Mouse (Mus musculus): ENCODE measurements around the gene Map1s.

Gene Map1s

GRCm38 (mm10) chr8:70898661-70899198, 7.0 kb upstream of the Map1s start:
- DNase-seq (ENCODE audit: low read depth, low spot score) = no peak

DNA sequence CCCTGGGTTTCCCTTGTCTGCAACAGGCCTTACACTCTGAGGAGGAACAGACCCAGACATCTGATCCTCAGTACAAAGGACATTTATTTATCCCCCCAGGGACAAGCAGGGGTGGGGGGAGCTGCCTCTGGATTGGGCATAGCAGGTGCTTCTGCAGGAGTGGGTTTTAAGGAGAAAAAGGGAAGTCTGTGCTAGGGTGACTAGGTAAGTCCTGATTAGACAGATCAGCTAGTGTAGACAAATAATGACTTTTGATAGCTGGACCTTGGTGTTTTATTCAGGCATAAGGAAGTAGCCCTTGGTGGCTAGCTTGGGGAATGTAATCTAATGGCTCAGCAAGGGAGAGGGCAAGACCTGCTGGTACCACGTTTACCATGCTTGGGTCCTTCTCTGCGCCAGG, 6.5 kb upstream of the Map1s start:
- DNase-seq (ENCODE audit: low read depth, low spot score) = no peak

- DNase-seq (ENCODE audit: low read depth, low spot score) = no peak
Measured at GRCm38 (mm10) chr8:70900872-70901387, 4.8 kb upstream of the Map1s start.

DNA sequence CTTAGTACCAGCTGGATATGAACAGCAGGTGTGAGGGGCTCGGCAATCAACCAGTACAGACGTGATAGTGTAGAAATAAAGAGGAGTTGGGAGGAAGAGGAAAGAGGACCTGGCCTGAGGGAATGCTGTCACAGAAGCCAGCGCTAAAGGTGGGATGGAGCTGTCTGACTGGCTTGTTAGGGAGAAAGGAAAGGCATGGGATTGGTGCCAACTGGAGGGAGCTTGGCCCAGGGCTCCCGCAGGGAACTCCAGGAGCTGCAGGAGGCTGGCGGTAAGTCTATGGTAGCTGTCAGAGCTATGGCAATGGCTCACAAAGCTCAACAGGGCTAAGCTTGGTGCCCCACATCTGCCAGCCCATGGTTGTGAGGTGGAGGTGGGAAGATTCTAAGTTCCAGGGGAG, 3.5 kb upstream of the Map1s start:
- DNase-seq (ENCODE audit: low read depth, low spot score) = peak; percentile 44

GRCm38 (mm10) chr8:70903112-70903511, 2.6 kb upstream of the Map1s start:
- DNase-seq (ENCODE audit: low read depth, low spot score) = no peak

DNA sequence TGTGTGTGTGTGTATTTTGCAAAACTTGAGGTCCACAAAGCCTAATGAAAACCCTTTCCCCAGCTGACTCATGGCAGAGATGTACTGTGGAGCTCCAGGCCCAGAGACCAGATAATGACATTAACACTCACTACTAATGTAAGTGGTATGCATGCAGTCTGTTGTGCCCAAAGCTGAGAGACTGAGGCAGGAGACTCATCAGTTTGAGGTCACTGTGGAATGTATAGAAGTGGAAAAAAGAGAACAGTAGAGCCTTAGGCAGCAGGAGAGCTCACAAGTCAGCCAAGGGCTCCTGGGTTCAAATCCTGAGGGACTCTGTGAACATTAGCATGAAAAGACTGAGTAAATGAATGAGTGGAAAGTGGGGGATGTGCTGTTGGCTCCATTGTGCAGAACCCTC, 2.1 kb upstream of the Map1s start:
- DNase-seq (ENCODE audit: low read depth, low spot score) = no peak

DNA sequence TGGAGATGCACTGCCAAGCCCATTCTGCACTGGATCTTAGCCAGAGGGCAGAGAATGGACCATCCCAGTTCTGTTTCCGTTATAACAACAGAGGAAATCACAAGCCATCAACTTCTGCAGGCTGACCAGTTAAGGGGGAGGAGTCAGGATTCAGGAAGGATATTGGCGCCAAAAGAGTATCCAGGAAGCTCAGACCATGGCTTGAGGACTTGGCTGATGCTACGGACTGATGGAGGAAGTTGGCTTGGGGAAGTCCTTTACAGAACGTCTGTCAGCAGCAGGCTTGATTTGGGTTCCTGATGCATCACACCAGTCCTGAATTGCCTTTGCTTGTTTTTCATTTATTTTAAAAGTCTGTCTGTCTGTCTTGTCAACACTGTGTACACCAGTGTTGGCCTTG, 1.2 kb upstream of the Map1s start:
- no peak for DNase-seq (ENCODE audit: low read depth, low spot score)

DNA sequence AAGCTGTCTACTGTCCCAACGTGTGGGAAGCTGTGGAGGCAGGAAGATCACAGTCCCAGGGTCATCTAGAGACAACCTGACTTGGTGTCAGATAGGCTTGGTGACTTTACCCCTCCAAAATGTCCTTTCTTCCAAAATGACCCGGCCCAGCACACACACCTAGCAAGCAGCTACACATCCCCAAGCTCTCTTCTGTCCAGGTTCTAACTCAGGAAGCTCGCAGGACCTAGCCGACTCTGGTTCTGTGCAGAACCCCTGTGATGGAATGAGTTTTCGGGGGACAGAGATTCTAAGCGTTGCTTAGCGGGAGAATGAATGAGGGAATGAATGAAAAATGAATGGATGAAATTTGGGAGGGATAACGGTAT, 285 bp upstream of the Map1s start:
- DNase-seq (ENCODE audit: low read depth, low spot score) = no peak

GRCm38 (mm10) chr8:70907518-70907917, 1.8 kb downstream of the Map1s start:
- no peak for DNase-seq (ENCODE audit: low read depth, low spot score)

DNA sequence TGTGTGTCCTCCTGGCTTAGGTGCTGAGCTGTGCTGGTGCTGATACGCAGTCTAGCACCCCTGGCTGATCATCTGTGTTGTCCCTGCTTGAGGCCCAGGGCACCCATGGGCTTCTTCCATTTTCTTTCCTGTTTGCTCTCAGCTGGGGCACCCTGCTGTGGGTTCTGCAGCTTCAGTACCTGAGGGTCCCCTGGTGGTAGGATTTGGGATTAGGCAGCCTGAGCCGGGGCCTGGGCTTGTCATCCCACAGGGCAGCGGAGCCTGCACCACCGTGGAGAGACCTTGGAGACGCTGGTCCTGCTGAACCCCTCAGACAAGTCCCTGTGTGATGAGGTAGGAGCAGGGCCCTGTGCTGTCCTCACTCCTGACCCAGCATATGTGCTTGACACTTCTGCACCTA, 5.9 kb downstream of the Map1s start:
- peak; percentile 69 for DNase-seq (ENCODE audit: low read depth, low spot score)

DNA sequence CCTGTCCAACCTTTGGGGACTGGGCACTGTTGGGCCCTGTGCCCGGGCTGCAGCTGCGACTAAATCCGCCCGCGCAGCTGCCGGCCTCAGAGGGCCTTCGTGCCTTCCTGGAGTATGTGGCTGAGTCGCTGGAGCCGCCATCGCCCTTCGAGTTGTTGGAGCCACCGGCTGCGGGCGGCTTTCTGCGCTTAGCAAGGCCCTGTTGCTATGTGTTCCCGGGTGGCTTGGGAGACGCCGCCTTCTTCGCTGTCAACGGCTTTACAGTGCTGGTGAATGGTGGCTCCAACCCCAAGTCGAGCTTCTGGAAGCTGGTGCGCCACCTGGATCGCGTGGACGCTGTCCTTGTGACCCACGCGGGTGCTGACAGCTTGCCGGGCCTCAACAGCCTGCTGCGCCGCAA, 7.2 kb downstream of the Map1s start:
- no peak for DNase-seq (ENCODE audit: low read depth, low spot score)

GRCm38 (mm10) chr8:70913523-70913922, 7.8 kb downstream of the Map1s start:
- no peak for DNase-seq (ENCODE audit: low read depth, low spot score)

GRCm38 (mm10) chr8:70914704-70915103, 9.0 kb downstream of the Map1s start:
- peak; percentile 70 for DNase-seq (ENCODE audit: low read depth, low spot score)

- no peak for DNase-seq (ENCODE audit: low read depth, low spot score)
Measured at GRCm38 (mm10) chr8:70920049-70920922, 14.6 kb downstream of the Map1s start.

- DNase-seq (ENCODE audit: low read depth, low spot score) = no peak
Measured at GRCm38 (mm10) chr8:70924151-70924550, 18.4 kb downstream of the Map1s start.

GRCm38 (mm10) chr8:70925754-70926153, 20.0 kb downstream of the Map1s start:
- DNase-seq (ENCODE audit: low read depth, low spot score) = no peak

- no peak for DNase-seq (ENCODE audit: low read depth, low spot score)
Measured at GRCm38 (mm10) chr8:70926396-70926795, 20.7 kb downstream of the Map1s start.

DNA sequence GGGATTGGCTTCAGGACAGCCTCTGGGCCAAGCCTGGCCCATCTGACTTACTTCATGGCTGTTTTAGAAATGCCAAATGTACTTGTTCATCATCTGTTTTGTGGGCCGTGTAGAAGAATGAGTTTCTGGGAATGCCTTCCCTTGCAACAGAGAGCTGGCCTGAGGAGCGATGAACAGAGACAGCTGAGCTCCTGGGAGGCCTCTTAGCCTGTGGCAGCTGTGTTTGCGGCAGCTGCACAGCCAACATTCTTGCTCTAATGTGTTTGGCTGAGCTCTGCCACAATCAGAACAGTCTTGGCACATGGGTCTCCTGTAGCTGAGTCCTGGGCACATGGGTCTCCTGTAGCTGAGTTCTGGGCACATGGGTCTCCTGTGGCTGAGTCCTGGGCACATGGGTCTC, 22.4 kb downstream of the Map1s start:
- DNase-seq (ENCODE audit: low read depth, low spot score) = no peak

GRCm38 (mm10) chr8:70928778-70929322, 23.1 kb downstream of the Map1s start:
- no peak for DNase-seq (ENCODE audit: low read depth, low spot score)

DNA sequence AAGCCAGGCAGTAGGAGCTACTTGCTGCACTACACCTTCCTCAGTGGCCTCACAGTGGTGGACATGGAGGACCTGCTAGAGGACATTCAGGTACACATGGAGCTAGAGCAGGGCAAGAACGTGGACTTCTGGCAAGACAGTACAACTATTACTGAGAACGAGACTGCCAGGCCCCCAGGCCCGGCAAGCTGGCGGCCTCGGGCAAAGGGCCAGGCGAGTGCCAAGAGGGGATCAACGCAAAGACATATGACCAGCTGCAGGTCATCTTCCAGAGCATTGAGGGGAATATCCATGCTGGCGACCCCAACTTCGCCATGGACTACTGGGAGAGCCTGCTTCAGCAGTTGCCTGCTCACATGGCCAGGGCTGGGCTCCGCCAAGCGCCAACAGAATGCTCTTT, 26.0 kb downstream of the Map1s start:
- no peak for DNase-seq (ENCODE audit: low read depth, low spot score)

- no peak for DNase-seq (ENCODE audit: low read depth, low spot score)
Measured at GRCm38 (mm10) chr8:70933036-70933435, 27.3 kb downstream of the Map1s start.

- no peak for DNase-seq (ENCODE audit: low read depth, low spot score)
Measured at GRCm38 (mm10) chr8:70934786-70935185, 29.1 kb downstream of the Map1s start.

- no peak for DNase-seq (ENCODE audit: low read depth, low spot score)
Measured at GRCm38 (mm10) chr8:70937200-70937599, 31.5 kb downstream of the Map1s start.
